Mouse (Mus musculus): Measurements from ENCODE around the gene Adamts8.

Adamts8 gene

DNA sequence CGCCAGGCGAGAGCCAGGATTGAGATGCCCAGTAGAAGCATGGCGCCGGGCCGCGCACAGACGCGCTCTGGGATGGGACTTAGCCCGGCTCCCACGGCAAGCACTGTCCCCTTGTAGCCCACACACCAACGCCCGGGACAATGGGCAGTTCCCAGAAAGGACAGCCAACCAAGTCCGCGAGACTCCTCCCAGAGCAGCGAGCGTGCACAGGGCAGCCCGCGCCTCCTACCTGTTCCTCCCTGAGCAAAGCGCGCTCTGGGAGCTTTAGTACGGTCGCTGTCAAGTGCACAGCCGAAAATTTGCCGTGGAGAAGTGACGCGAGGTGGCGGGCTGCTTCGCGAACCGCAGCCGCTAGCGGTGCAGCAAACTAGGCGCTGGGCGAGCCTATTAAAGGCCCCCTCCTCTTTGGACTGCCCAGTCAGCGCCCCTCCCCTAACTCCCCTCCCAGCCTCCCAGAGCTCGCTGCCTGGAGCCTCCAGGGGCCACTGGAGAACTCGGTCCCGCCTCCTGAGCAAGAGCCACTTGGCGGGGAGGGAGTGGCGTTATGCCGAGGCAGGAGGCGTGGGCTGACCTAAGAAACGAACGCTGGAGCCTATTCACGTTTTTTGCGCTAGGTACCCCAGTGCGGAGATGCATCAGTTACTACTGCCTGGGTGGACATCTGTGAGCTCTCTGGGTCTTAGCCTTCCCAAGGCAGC, 20.0 kb upstream of the Adamts8 start, which contains the start of gene Adamts15:
TSS of gene Adamts15 (minus strand) at position 256 of the 698 bp plus-strand sequence.
- DNase-seq, result peak; percentile 77

DNA sequence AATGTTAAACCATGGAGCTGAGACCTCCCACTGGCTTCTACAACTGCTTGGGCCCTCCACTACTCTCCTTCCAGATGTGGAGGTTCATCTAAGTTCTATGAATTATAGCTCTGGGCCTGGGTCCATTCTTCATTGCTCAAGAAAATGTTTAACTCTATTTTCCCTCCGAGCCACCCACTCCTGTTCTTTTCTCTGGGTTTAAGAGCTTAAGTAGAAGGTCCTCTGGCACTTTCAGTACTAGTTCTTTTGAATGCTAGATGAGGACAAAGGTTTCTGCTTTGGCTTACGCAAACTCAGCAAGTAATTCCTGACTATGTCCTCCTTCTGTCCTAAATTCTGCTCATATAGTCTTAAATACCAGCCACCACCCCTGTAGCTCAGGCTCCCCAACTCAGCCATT, 13.6 kb upstream of the Adamts8 start:
- DNase-seq, result no peak

- no peak for DNase-seq
Measured at GRCm38 (mm10) chr9:30932346-30932745, 10.0 kb upstream of the Adamts8 start.

GRCm38 (mm10) chr9:30934827-30935226, 7.5 kb upstream of the Adamts8 start:
- no peak for DNase-seq

DNA sequence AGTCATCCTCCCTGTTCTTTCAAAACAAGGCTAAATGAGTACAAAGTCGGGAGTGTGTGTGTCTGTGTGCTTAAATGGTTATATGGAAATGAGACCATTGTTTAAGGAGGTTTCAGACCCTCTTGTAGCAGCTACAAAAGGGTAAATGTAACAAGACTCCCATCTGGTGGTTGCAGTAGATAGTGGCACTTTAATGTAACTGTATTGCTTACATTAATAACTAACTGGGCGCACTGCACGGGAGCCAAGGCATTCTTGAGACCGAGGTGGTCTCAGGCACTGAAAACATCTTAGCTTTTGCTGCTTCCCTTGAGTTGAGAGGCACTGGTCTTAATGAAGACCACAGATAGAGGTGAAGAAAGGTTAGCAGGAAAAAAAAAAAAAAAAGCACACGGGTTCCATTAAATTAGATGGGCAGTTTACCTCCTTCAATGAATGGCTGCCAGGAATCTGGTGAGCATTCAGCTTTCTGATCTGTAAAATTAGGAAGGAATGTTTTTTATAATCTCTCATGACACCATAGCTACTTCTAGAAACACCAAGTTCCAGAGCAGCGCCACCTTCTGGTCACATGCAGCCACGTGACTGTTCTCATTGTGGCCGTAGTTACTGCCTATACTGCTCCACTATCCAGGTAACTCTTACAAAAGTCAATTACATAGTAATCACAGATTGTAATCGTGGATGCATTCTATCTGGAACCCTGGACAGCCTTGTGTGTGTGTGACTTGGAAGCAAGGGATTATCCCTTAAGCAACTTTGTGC, 5.5 kb upstream of the Adamts8 start:
- DNase-seq, result peak; percentile 62

DNA sequence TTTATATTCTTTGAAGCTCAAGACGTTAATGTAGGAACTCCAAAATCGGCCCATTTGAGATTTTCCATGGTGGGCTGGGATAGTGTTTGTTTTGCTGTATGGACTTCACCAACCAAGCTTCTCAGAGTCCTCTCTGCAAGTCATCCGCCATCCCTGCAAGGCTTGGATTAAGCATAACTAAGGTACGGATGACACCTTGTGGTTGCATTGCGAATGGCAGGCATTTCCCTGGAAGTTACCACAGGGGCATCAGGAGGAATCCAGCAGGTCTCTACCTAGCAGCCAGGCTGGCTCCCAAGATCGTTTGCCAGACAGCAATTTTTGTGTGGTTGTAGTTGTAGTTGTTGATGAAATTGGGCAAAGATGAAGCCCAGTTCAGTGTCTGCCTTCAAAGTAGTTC, 2.0 kb upstream of the Adamts8 start:
- peak; percentile 93 for DNase-seq

DNA sequence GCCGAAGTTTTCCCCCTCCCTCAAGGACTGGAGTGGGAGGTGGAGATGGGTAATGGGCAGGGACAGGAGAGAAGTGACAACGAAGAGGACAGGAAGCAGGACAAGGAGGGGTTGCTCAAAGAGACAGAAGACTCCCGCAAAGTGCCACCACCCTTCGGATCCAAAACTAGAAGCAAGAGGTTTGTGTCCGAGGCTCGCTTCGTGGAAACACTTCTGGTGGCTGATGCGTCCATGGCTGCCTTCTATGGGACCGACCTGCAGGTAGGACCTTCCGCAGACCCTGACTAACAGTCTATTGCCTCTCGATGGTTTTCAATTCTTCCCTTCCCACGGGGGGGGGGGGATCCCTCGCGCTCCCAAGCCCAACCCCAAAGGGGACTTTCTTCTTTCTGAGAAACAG, 979 bp downstream of the Adamts8 start:
- DNase-seq, result no peak

DNA sequence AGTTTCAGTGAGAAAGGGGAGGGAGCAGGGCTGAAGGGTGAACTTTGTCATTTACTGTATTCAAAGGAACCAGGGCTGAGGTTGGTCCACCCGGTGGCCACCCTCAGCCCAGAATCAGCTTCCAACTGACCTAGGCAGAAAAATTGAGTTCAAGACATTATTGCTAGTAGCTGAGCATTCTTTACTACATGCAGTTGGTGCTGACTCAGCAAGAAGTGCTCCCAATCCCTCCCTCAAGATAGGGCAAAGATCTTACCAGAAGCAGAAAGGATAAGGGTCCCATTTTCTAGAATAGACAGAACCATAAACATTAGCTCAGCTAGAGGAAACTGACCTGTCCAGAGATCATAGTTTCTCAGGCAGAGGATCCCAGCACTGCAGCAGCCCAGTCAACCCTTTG, 1.9 kb downstream of the Adamts8 start:
- no peak for DNase-seq

GRCm38 (mm10) chr9:30945276-30945675, 2.9 kb downstream of the Adamts8 start:
- peak; percentile 46 for DNase-seq

GRCm38 (mm10) chr9:30949422-30949821, 7.1 kb downstream of the Adamts8 start:
- DNase-seq, result no peak

GRCm38 (mm10) chr9:30949971-30950370, 7.6 kb downstream of the Adamts8 start:
- DNase-seq, result no peak

GRCm38 (mm10) chr9:30950592-30950991, 8.2 kb downstream of the Adamts8 start:
- DNase-seq, result no peak

DNA sequence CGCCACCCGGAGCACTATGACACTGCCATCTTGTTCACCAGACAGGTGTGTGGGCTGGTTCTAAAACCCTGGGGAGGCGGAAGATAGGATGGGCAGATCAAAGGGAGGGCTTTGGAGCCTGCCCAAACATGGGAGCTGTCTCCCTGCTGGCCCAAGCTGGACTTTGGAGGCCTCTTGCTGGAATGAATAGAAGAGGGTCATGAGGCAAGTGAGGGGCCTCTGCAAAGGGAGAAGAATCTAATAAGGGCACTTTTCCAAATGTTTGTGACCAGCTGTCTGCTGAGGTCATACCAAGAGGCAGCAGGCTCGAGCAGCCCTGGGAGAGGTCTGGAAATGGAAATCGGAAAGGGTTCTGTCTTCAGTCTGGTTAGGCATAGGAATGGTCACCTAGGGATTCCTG, 9.1 kb downstream of the Adamts8 start:
- no peak for DNase-seq

- no peak for DNase-seq
Measured at GRCm38 (mm10) chr9:30953287-30953686, 10.9 kb downstream of the Adamts8 start.

DNA sequence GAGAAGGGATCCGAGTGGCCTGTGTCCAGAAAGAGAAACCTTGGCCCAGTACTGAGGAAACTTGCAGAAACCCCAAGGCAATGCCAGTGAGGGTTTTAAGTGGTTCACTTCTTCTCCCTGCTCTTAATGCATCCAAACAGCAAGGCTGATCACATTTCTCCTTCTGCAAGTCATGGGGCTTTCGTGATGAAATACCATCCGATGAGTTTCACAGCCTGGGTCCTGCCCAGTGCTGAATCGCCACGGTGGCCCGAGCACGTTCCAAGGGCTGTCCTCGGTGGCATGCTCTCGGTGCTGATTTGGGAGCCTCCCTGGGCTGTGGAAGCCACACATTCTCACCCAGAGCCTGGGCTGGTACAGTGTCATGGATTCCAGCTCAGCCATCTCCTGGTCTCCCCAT, 12.9 kb downstream of the Adamts8 start:
- no peak for DNase-seq

- no peak for DNase-seq
Measured at GRCm38 (mm10) chr9:30963780-30964179, 21.4 kb downstream of the Adamts8 start.

DNA sequence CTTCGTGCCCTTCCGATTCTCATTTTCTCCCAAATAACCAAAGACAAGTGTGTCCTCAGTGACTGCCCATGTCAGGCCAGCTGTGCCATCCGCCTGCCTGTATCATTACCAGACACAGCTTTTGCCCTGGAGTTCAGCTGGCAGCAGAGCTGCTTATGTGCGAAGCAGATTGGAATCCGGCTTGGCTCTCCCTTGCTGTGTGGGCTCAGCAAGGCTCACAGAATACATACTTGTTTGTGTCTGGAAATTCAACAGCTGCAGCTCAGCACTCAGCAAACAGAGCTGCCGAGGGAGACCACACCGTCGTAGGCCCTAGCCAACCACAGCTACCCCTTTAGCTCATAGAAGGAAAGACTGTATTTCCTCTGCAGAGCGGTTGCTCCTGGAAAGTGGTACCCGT, 22.3 kb downstream of the Adamts8 start:
- no peak for DNase-seq

DNA sequence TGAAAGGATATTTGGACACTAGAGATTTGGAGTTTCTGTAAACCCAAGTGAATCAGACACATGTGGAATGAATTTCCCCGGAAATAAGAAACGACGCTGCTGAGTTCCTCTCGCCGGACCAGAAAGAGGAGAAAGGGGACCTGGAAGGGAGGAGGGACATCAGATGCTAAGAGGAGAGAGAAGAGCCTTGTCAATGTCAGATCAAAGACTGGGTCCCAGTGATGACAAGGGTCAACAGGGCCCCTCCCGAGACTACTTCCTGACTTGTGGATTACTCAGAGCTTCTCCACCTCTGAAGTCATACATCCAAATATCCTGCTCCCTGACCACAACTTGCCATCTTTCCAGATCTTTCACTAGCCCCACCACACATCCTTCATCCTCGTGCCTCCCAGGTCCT, 24.5 kb downstream of the Adamts8 start:
- no peak for DNase-seq

- no peak for DNase-seq
Measured at GRCm38 (mm10) chr9:30968130-30968529, 25.8 kb downstream of the Adamts8 start.

GRCm38 (mm10) chr9:30970001-30970400, 27.6 kb downstream of the Adamts8 start:
- DNase-seq, result no peak

DNA sequence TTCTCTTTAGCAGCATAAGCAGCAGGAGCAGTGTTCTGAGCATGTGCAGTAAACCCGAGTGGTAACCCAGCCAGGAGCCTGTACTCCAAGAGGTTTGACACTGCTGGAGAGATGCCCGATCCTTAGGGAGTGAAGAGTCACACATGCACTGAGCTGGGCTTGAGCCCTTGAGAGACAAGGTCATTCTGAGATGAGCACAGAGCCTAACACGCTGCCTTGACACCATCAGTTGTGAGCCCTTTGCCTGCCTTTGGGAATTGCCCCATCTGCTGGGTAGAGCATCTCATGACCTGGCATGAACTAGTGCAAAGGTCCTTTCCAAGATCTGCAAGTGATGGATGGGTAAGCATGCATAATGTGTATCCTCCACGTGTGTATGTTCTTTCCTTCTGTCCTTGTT, 29.6 kb downstream of the Adamts8 start:
- no peak for DNase-seq

- DNase-seq, result no peak
Measured at GRCm38 (mm10) chr9:30976339-30977023, 34.1 kb downstream of the Adamts8 start.

- DNase-seq, result no peak
Measured at GRCm38 (mm10) chr9:30980467-30980866, 38.1 kb downstream of the Adamts8 start.

- DNase-seq, result no peak
Measured at GRCm38 (mm10) chr9:30985782-30986181, 43.4 kb downstream of the Adamts8 start.

All from kidney, adult 18-20 months (tissue).